Mouse (Mus musculus): ENCODE measurements around the gene 6330409D20Rik.

DNA sequence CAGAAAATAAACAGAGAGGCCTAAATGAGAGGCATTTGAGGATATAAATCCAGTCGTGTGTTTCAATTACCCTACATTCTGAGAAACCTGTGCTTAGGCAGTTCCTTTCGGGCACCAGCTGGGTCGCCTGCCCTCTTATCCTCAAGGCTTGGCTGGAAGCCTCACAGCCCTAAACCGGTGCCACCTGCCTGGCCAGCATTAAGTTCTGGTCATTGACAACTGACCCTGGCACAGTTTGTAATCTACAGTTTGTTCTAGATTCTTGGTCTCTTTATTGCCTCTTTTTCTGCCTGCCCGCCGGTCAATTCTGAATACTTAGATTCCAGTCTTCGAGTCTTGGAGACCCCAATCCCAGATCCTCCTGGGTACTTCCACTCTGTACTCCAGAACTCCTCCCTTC is 47.5 kb downstream of the 6330409D20Rik start:
- TF ChIP-seq CTCF (IDR thresholded peaks at IDR 0.05; ENCODE audit: borderline replicate concordance, control insufficient read depth, extremely low read depth, insufficient read depth, low read length, poor library complexity) = no peak
- no peak for TF ChIP-seq POLR2A (IDR thresholded peaks at IDR 0.05; ENCODE audit: control insufficient read depth, extremely low read depth, insufficient read depth, low read length, poor library complexity)
